Mouse (Mus musculus): ENCODE measurements around the gene Nfatc4. TPM values are rescaled to one million over a fixed set of nuclear protein-coding genes. Genes with fewer than 3 reads are reported as not detected.

The Nfatc4 gene
- total and polyA plus RNA-seq, 3 experiments: not detected

DNA sequence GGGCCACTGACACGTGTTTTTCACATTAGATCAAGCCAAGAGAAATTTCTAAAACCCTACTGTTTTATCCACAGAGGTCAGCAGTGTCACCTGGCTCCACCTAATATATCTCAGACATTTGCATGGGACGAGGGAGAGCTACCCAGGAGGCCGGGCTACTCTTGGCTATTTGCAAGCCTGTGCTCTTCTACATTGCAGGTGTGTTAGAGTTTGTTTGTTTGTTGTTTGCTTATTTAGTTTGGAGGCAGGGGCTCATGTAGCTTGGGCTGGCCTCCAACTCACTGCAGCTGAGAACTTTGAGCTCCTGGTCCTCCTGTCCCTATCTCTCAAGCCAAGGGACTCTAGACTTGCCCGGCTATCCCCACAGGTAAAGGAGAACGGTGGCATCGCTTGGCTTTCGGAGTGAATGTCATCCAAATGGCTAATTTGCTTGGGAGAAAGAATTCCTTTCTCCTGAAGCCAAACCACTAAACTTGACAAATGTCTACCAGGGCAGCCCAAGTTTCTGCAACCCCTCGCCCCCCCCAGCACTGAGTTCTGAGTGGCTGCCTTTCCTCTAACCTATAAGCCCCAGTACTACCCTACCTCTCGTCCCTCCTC lies 40.5 kb upstream of the Nfatc4 start:
- H3K27ac ChIP-seq (ENCODE audit: insufficient read depth, low read depth): no peak overlapping the region
- in situ Hi-C loops (cut with MboI; ENCODE audit: low pct_ligation_motif_present, low pct_unique_long_range_greater_than_20kb, low sequenced_read_pairs): no loop called here
- H3K4me2 ChIP-seq (ENCODE audit: insufficient read depth, low read depth, poor library complexity, severe bottlenecking): no peak overlapping the region
- H3K9me3 ChIP-seq (replicated peaks; ENCODE audit: low read length): no peaks in the 10 kb centered on the region
- no peaks in the 10 kb centered on the region for H3K36me3 ChIP-seq (replicated peaks in 1 of 2; ENCODE audit: control insufficient read depth in 1 of 2, insufficient read depth in 1 of 2, low read length in 1 of 2)
- no peak for DNase-seq (ENCODE audit: extremely low read depth)
- no peaks in the 10 kb centered on the region for H3K79me2 ChIP-seq (replicated peaks; ENCODE audit: control insufficient read depth, extremely low read depth, insufficient read depth, poor library complexity, severe bottlenecking)
- TF ChIP-seq TBP (conservative IDR thresholded peaks at IDR 0.05; ENCODE audit: low read depth, low read length): no peak
- no peak for TF ChIP-seq UBTF (IDR thresholded peaks at IDR 0.05; ENCODE audit: low read depth, low read length)
- no peak for TF ChIP-seq ZKSCAN1 (IDR thresholded peaks at IDR 0.05; ENCODE audit: borderline replicate concordance, low read depth, low read length)
- H3K27me3 ChIP-seq (replicated peaks): peaks cover 61% of the 10 kb centered on the region
- dilution Hi-C loops (cut with MboI; ENCODE audit: extremely low pct_ligation_motif_present, extremely low pct_unique_long_range_greater_than_20kb, low sequenced_read_pairs): no loop called here
- peaks cover 0 to 8% of the 10 kb centered on the region in 2 experiments; a peak in 1 of 4 replicates for H3K4me1 ChIP-seq (ENCODE audit: control insufficient read depth in 1 of 2, insufficient read depth in 2 of 2)
- no peak overlapping the region for H3K4me3 ChIP-seq (replicated peaks in 1 of 3; ENCODE audit: low read depth in 2 of 3, low read length in 2 of 3, poor library complexity in 1 of 3)
- H3K9ac ChIP-seq (ENCODE audit: insufficient read depth, low read depth): no peak overlapping the region

DNA sequence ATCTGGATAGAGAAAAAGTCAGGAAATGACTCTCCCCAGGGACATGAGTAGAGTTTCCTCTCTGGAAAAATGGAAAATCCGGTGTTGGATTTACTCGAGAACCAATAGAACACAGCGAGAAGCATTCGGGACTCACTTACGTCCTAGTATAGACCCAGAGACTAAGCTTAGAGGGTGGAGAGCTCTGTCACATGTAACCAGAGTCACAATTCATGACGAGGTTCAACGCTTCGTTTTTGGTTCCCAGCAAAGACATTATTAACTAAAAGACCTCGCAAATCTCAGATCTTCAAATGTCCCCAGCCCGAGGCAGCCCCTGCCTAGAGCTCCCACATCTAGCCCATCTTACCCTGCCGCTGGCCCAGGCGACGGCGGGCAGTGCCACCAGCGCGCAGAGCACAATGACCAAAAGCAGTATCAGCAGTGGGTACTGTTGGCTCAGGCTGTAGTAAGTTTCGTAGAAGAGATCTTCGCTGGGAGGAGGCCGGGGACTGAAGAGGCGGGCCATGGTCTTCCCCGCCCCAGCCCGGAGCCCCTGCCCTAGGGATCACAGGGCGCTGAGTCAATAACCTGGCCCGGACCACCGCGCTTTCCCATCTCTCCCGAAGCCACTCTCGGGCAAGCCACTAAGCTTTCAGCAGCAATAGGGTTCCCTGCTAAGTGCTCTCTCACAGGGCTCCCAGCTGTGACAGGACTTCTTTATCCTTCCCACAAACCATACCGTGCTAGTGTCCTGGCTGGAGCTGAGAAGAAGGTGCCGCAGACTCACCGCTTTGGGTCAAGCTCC lies 39.6 kb upstream of the Nfatc4 start:
- dilution Hi-C loops (cut with MboI; ENCODE audit: extremely low pct_ligation_motif_present, extremely low pct_unique_long_range_greater_than_20kb, low sequenced_read_pairs): no loop called here
- no peak overlapping the region for H3K4me3 ChIP-seq (replicated peaks in 1 of 3; ENCODE audit: low read depth in 2 of 3, low read length in 2 of 3, poor library complexity in 1 of 3)
- H3K4me1 ChIP-seq (ENCODE audit: control insufficient read depth in 1 of 2, insufficient read depth in 2 of 2): peaks cover 1 to 8% of the 10 kb centered on the region in 2 experiments; a peak in 2 of 4 replicates
- H3K27ac ChIP-seq (ENCODE audit: insufficient read depth, low read depth): no peak overlapping the region
- H3K9ac ChIP-seq (ENCODE audit: insufficient read depth, low read depth): no peak overlapping the region
- H3K36me3 ChIP-seq (replicated peaks in 1 of 2; ENCODE audit: control insufficient read depth in 1 of 2, insufficient read depth in 1 of 2, low read length in 1 of 2): no peaks in the 10 kb centered on the region
- no peaks in the 10 kb centered on the region for H3K9me3 ChIP-seq (replicated peaks; ENCODE audit: low read length)
- H3K27me3 ChIP-seq (replicated peaks): peaks cover 63% of the 10 kb centered on the region
- H3K79me2 ChIP-seq (replicated peaks; ENCODE audit: control insufficient read depth, extremely low read depth, insufficient read depth, poor library complexity, severe bottlenecking): no peaks in the 10 kb centered on the region
- in situ Hi-C loops (cut with MboI; ENCODE audit: low pct_ligation_motif_present, low pct_unique_long_range_greater_than_20kb, low sequenced_read_pairs): no loop called here
- TF ChIP-seq EP300 (IDR thresholded peaks at IDR 0.05; ENCODE audit: low read length) (no peak), MAFK (IDR thresholded peaks at IDR 0.05; ENCODE audit: insufficient replicate concordance, low read length) (no peak), HCFC1 (IDR thresholded peaks at IDR 0.05; ENCODE audit: low read depth, low read length) (no peak), TBP (conservative IDR thresholded peaks at IDR 0.05; ENCODE audit: low read depth, low read length) (no peak), ELF1 (IDR thresholded peaks at IDR 0.05; ENCODE audit: low read depth, low read length) (no peak), GABPA (IDR thresholded peaks at IDR 0.05; ENCODE audit: insufficient replicate concordance, low read depth, low read length) (no peak), JUN (IDR thresholded peaks at IDR 0.05; ENCODE audit: insufficient read depth, low read depth, low read length) (no peak), SIN3A (IDR thresholded peaks at IDR 0.05; ENCODE audit: low read length) (no peak), NELFE (IDR thresholded peaks at IDR 0.05; ENCODE audit: low read depth, low read length) (no peak)
- no peak for DNase-seq (ENCODE audit: extremely low read depth)
- no peak overlapping the region for H3K4me2 ChIP-seq (ENCODE audit: insufficient read depth, low read depth, poor library complexity, severe bottlenecking)

DNA sequence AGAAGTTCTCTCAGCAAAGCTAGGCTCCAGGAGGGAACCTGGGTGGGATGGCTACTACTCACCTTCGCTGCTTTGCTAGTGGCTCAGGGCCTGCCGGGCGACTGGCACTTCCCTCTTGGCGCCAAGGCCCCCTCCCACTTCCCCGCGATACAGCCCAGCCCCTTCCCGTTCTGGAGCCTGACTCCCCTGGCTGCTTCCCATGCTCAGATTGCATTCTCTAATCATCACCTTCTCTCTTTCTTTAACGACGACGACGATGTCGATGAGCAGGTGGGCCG lies 39.0 kb upstream of the Nfatc4 start, which contains the start of gene Adcy4:
Adcy4 (minus strand) TSS at position 138 of the 278 bp plus-strand sequence.
- Histone ChIP-seq H3K36me3 (replicated peaks in 1 of 2; ENCODE audit: control insufficient read depth in 1 of 2, insufficient read depth in 1 of 2, low read length in 1 of 2) (no peaks in the 10 kb centered on the region), H3K27ac (ENCODE audit: insufficient read depth, low read depth) (no peak within 1 kb of the TSS), H3K9ac (ENCODE audit: insufficient read depth, low read depth) (no peak within 1 kb of the TSS), H3K9me3 (replicated peaks; ENCODE audit: low read length) (no peaks in the 10 kb centered on the region), H3K27me3 (replicated peaks) (peaks cover 58% of the 10 kb centered on the region), H3K79me2 (replicated peaks; ENCODE audit: control insufficient read depth, extremely low read depth, insufficient read depth, poor library complexity, severe bottlenecking) (no peaks in the 10 kb centered on the region), H3K4me1 (ENCODE audit: control insufficient read depth in 1 of 2, insufficient read depth in 2 of 2) (peaks cover 3 to 8% of the 10 kb centered on the region in 2 experiments; a peak in 2 of 4 replicates), H3K4me3 (replicated peaks in 1 of 3; ENCODE audit: low read depth in 2 of 3, low read length in 2 of 3, poor library complexity in 1 of 3) (no peak within 1 kb of the TSS), H3K4me2 (ENCODE audit: insufficient read depth, low read depth, poor library complexity, severe bottlenecking) (no peak within 1 kb of the TSS)
- no peak for DNase-seq (ENCODE audit: extremely low read depth)
- in situ Hi-C loops (cut with MboI; ENCODE audit: low pct_ligation_motif_present, low pct_unique_long_range_greater_than_20kb, low sequenced_read_pairs) (no loop called here), dilution Hi-C loops (cut with MboI; ENCODE audit: extremely low pct_ligation_motif_present, extremely low pct_unique_long_range_greater_than_20kb, low sequenced_read_pairs) (no loop called here)
- TF ChIP-seq GABPA (IDR thresholded peaks at IDR 0.05; ENCODE audit: insufficient replicate concordance, low read depth, low read length): no peak
- no peak for TF ChIP-seq POLR2AphosphoS2 (IDR thresholded peaks at IDR 0.05; ENCODE audit: low read depth, low read length)
- TF ChIP-seq POLR2A (IDR thresholded peaks at IDR 0.05; ENCODE audit: low read depth, low read length): no peak
- TF ChIP-seq MEF2A (IDR thresholded peaks at IDR 0.05; ENCODE audit: borderline replicate concordance, low read depth, low read length): no peak
- TF ChIP-seq ZKSCAN1 (IDR thresholded peaks at IDR 0.05; ENCODE audit: borderline replicate concordance, low read depth, low read length): no peak
- no peak for TF ChIP-seq CHD2 (IDR thresholded peaks at IDR 0.05; ENCODE audit: low read length)

Measured in CH12.LX (cell line).